ENCODE assay signal across 12 mouse cellular contexts in the genomic region with DNA sequence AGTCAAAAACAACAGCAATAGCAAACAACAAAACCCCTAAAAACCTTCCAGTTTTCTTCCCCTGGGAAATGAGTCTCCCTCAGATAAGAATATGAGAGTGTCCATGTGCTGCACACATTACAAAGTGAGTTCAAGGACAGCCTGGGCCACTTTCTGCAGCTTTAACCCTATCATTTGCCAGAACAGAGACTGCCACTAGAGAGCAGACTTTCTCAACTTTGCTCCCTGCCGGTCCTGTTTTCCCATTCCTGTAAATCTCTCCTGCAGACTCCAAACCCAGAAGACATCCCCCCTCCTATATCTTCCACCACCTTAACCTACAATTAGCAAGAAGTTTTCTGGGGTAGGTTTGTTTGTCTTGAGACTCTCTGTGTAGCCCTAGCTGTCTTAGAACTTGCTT. TPM values are rescaled to one million over a fixed set of nuclear protein-coding genes. Genes with fewer than 3 reads are reported as not detected.
DNase-seq lines count a peak whose midpoint lies in the region; ATAC-seq and TF ChIP-seq lines count a peak whose summit lies in the region.
"Had no signal": no experiment of that assay in that cellular context is flagged by ENCODE, and none has a peak within 500 bp of the region (broad histone marks: within the 10 kb centered on the region; RNA-seq: fewer than 3 reads in every experiment).

No protein-coding gene starts in this region.

- H3K36me3 ChIP-seq in forebrain, postnatal 0 days (ENCODE audit: insufficient read depth): no peaks in the 10 kb centered on the region
- H3K36me3 ChIP-seq in forebrain, embryonic 11.5 days (ENCODE audit: control insufficient read depth, insufficient read depth, low read length): no peaks in the 10 kb centered on the region; the same call in 1 of the 2 replicates
- no peaks in the 10 kb centered on the region; a peak in 1 of 4 replicates for H3K36me3 ChIP-seq in MEL (ENCODE audit: control insufficient read depth in 1 of 2, insufficient read depth in 2 of 2, low read length in 2 of 2)
- H3K36me3 ChIP-seq: limb, embryonic 12.5 days; neural tube, embryonic 13.5 days had no signal

- TF ChIP-seq CTCF in forebrain, postnatal 0 days (IDR thresholded peaks at IDR 0.05; ENCODE audit: low read depth): peak; percentile 61
- peak; percentile 50 for TF ChIP-seq CTCF in left cerebral cortex, adult 2 months (IDR thresholded peaks at IDR 0.05)
- peak in 2 of 3 experiments; percentile 43 to 59; a peak in 5 of 6 replicates for TF ChIP-seq CTCF in MEL (IDR thresholded peaks at IDR 0.05 in 2 of 3, conservative IDR thresholded peaks at IDR 0.05 in 1 of 3; ENCODE audit: control insufficient read depth in 1 of 3, insufficient read depth in 1 of 3, low read depth in 2 of 3, low read length in 3 of 3, poor library complexity in 1 of 3, severe bottlenecking in 1 of 3)
- peak; percentile 46 for TF ChIP-seq CTCF in cortical plate, adult 2 months (IDR thresholded peaks at IDR 0.05; ENCODE audit: extremely low read depth, insufficient read depth, low read length)

- no peaks in the 10 kb centered on the region for H3K27me3 ChIP-seq in forebrain, postnatal 0 days (ENCODE audit: insufficient read depth, low read length)
- no peaks in the 10 kb centered on the region for H3K27me3 ChIP-seq in forebrain, embryonic 11.5 days (ENCODE audit: control insufficient read depth, insufficient read depth, low read length)
- no peaks in the 10 kb centered on the region for H3K27me3 ChIP-seq in MEL (ENCODE audit: control insufficient read depth in 1 of 2, insufficient read depth in 2 of 2, low read length in 2 of 2)
- H3K27me3 ChIP-seq: limb, embryonic 12.5 days; neural tube, embryonic 13.5 days had no signal

- 0% methylated on average over 1 of the region's 1 CpGs for WGBS in forebrain, postnatal 0 days
- WGBS in forebrain, embryonic 11.5 days: 4% methylated on average over 1 of the region's 1 CpGs

- H3K4me3 ChIP-seq in forebrain, postnatal 0 days (ENCODE audit: low read depth, low read length): no peak overlapping the region
- H3K4me3 ChIP-seq in forebrain, embryonic 11.5 days (ENCODE audit: low read depth, low read length): no peak overlapping the region
- H3K4me3 ChIP-seq in left cerebral cortex, adult 2 months: no peak overlapping the region
- H3K4me3 ChIP-seq in MEL (ENCODE audit: control insufficient read depth in 1 of 2, insufficient read depth in 1 of 2, low read depth in 2 of 2, low read length in 2 of 2): no peak overlapping the region
- no peak overlapping the region for H3K4me3 ChIP-seq in cortical plate, adult 2 months (ENCODE audit: insufficient read depth, low read length)
- H3K4me3 ChIP-seq: limb, embryonic 12.5 days; neural tube, embryonic 13.5 days had no signal

- H3K27ac ChIP-seq in forebrain, postnatal 0 days (ENCODE audit: low read depth, low read length): no peak overlapping the region
- no peak overlapping the region for H3K27ac ChIP-seq in forebrain, embryonic 11.5 days (ENCODE audit: low read depth, low read length)
- H3K27ac ChIP-seq in left cerebral cortex, adult 2 months: no peak overlapping the region
- no peak overlapping the region for H3K27ac ChIP-seq in MEL (ENCODE audit: control insufficient read depth, low read depth, low read length)
- H3K27ac ChIP-seq in cortical plate, adult 2 months (ENCODE audit: insufficient read depth, low read length): no peak overlapping the region
- H3K27ac ChIP-seq: limb, embryonic 12.5 days; neural tube, embryonic 13.5 days had no signal

- no peaks in the 10 kb centered on the region for H3K9me3 ChIP-seq in forebrain, postnatal 0 days (ENCODE audit: low read length)
- no peaks in the 10 kb centered on the region for H3K9me3 ChIP-seq in forebrain, embryonic 11.5 days (ENCODE audit: control insufficient read depth, low read length)
- H3K9me3 ChIP-seq in MEL (replicated peaks; ENCODE audit: insufficient read depth, low read length): no peaks in the 10 kb centered on the region
- H3K9me3 ChIP-seq: neural tube, embryonic 13.5 days had no signal

- no peak overlapping the region for H3K4me2 ChIP-seq in forebrain, postnatal 0 days (ENCODE audit: low read depth)
- no peak overlapping the region for H3K4me2 ChIP-seq in forebrain, embryonic 11.5 days (ENCODE audit: low read depth, low read length, severe bottlenecking)
- H3K4me2 ChIP-seq: limb, embryonic 12.5 days; neural tube, embryonic 13.5 days had no signal

- TF ChIP-seq EP300 in MEL (IDR thresholded peaks at IDR 0.05; ENCODE audit: low read depth in 1 of 2, low read length in 2 of 2): no peak

- H3K9ac ChIP-seq in forebrain, postnatal 0 days: no peak overlapping the region
- H3K9ac ChIP-seq in forebrain, embryonic 11.5 days (ENCODE audit: low read length): no peak overlapping the region
- no peak overlapping the region for H3K9ac ChIP-seq in MEL (ENCODE audit: control insufficient read depth, low read depth, low read length, poor library complexity, severe bottlenecking)
- H3K9ac ChIP-seq: limb, embryonic 12.5 days; neural tube, embryonic 13.5 days had no signal

- H3K79me2 ChIP-seq in MEL (ENCODE audit: control insufficient read depth, insufficient read depth, low read length, poor library complexity): peaks cover 2% of the 10 kb centered on the region; the same call in 1 of the 2 replicates

- ATAC-seq in forebrain, postnatal 0 days: no peak
- no peak for ATAC-seq in forebrain, embryonic 11.5 days (replicated peaks; ENCODE audit: low FRiP score)
- ATAC-seq in granulocyte monocyte progenitor cell, adult 5-6 weeks (replicated peaks; ENCODE audit: poor library complexity, severe bottlenecking): no peak

- DNase-seq in forebrain, postnatal 0 days: peak; percentile 37
- DNase-seq in forebrain, embryonic 11.5 days (ENCODE audit: low spot score): no peak
- DNase-seq in left cerebral cortex, adult 2 months (ENCODE audit: extremely low spot score in 1 of 2, low spot score in 2 of 2): no peak
- DNase-seq in left cerebral cortex, adult 18-20 months (ENCODE audit: low spot score in 2 of 2): no peak
- peak; percentile 32 for DNase-seq in MEL (ENCODE audit: low read depth, low spot score)
- DNase-seq in cerebellum, postnatal 4 days (ENCODE audit: low spot score in 2 of 2): no peak
- DNase-seq: heart, postnatal 36 days had no signal

- intact Hi-C loops in left cerebral cortex, adult 2 months (cut with DNase I): no loop called here

- TF ChIP-seq POLR2A in MEL (IDR thresholded peaks at IDR 0.05; ENCODE audit: control insufficient read depth in 1 of 2, insufficient read depth in 1 of 2, low read depth in 1 of 2, low read length in 2 of 2, poor library complexity in 1 of 2): no peak
- no peak for TF ChIP-seq POLR2A in cortical plate, adult 2 months (IDR thresholded peaks at IDR 0.05; ENCODE audit: extremely low read depth, insufficient read depth, low read length)

- H3K4me1 ChIP-seq in forebrain, postnatal 0 days (ENCODE audit: insufficient read depth): no peaks in the 10 kb centered on the region
- no peaks in the 10 kb centered on the region for H3K4me1 ChIP-seq in forebrain, embryonic 11.5 days (replicated peaks; ENCODE audit: control insufficient read depth, insufficient read depth, low read length)
- H3K4me1 ChIP-seq in MEL (ENCODE audit: control insufficient read depth in 1 of 2, insufficient read depth in 2 of 2, low read length in 2 of 2): no peaks in the 10 kb centered on the region; a peak in 1 of 4 replicates
- H3K4me1 ChIP-seq in cortical plate, adult 2 months (ENCODE audit: control insufficient read depth, insufficient read depth, low read length): no peaks in the 10 kb centered on the region; the same call in 1 of the 2 replicates

- peak; percentile 44 for TF ChIP-seq RAD21 in MEL (IDR thresholded peaks at IDR 0.05; ENCODE audit: low read depth, low read length)

RNA-seq across cellular contexts. Expression of a gene that starts 5.5 kb away (rescaled TPM):
- 9.7 and 9.9 TPM in 2 replicates for total RNA-seq in forebrain, postnatal 0 days (2014; rRNA removed)
- 10.1 and 11.0 TPM in 2 replicates for polyA plus RNA-seq in forebrain, postnatal 0 days (2015; fragmentation: Nextera tagmentation; extraction: Ambion mirVana)
- 9.0 and 10.9 TPM in 2 replicates for polyA plus RNA-seq in forebrain, embryonic 11.5 days (2014; fragmentation: Nextera tagmentation; extraction: Ambion mirVana)
- 1 to 10 TPM; 7.8 to 9.3 TPM for total RNA-seq in left cerebral cortex, adult 2 months (2021)
- 1 to 10 TPM; 8.6 TPM for total RNA-seq in left cerebral cortex, adult 18-20 months (2021)
- 5.0 and 5.2 TPM in 2 replicates for total RNA-seq in MEL (2012; rRNA removed)
- polyA plus RNA-seq in MEL (2012; ENCODE audit: insufficient read depth in 1 of 2, insufficient read length in 2 of 2, low read depth in 1 of 2, low replicate concordance in 2 of 2, missing spikeins in 1 of 2): 1 to 10 TPM in 1 of 2 experiments, not detected in 1; 5.7 TPM
- polyA plus RNA-seq in cortical plate, adult 2 months (2012; rRNA removed): 5.7 and 7.3 TPM in 2 replicates
- 7.8 and 10.6 TPM in 2 replicates for total RNA-seq in granulocyte monocyte progenitor cell, adult 5-6 weeks (2014; fragmentation: Nextera tagmentation)
- total RNA-seq in granulocyte monocyte progenitor cell, adult 5-6 weeks (2017): 8.8 and 12.4 TPM in 2 replicates

RNA-seq across cellular contexts. Expression of a gene that starts 12.3 kb away (rescaled TPM):
- total RNA-seq in forebrain, postnatal 0 days (2014; rRNA removed): 14.2 and 18.0 TPM in 2 replicates
- polyA plus RNA-seq in forebrain, postnatal 0 days (2015; fragmentation: Nextera tagmentation; extraction: Ambion mirVana): 18.8 and 18.9 TPM in 2 replicates
- polyA plus RNA-seq in forebrain, embryonic 11.5 days (2014; fragmentation: Nextera tagmentation; extraction: Ambion mirVana): 49.8 and 56.6 TPM in 2 replicates
- 10 to 100 TPM; 13.5 to 17.1 TPM for total RNA-seq in left cerebral cortex, adult 2 months (2021)
- 10 to 100 TPM; 13.0 to 16.3 TPM for total RNA-seq in left cerebral cortex, adult 18-20 months (2021)
- total RNA-seq in MEL (2012; rRNA removed): 7.8 TPM in 2 replicates
- polyA plus RNA-seq in MEL (2012; ENCODE audit: insufficient read depth in 1 of 2, insufficient read length in 2 of 2, low read depth in 1 of 2, low replicate concordance in 2 of 2, missing spikeins in 1 of 2): 10 to 100 TPM in 1 of 2 experiments, not detected in 1; 12.1 TPM
- 13.3 and 15.8 TPM in 2 replicates for polyA plus RNA-seq in cortical plate, adult 2 months (2012; rRNA removed)
- total RNA-seq in granulocyte monocyte progenitor cell, adult 5-6 weeks (2014; fragmentation: Nextera tagmentation): 26.5 and 36.2 TPM in 2 replicates
- 50.9 and 52.5 TPM in 2 replicates for total RNA-seq in granulocyte monocyte progenitor cell, adult 5-6 weeks (2017)

RNA-seq across cellular contexts. Expression of a gene that starts 12.3 kb away (rescaled TPM):
- total RNA-seq in forebrain, postnatal 0 days (2014; rRNA removed): 47.6 and 55.9 TPM in 2 replicates
- 44.2 and 49.8 TPM in 2 replicates for polyA plus RNA-seq in forebrain, postnatal 0 days (2015; fragmentation: Nextera tagmentation; extraction: Ambion mirVana)
- 150 and 155 TPM in 2 replicates for polyA plus RNA-seq in forebrain, embryonic 11.5 days (2014; fragmentation: Nextera tagmentation; extraction: Ambion mirVana)
- 10 to 100 TPM; 43.8 to 45.2 TPM for total RNA-seq in left cerebral cortex, adult 2 months (2021)
- total RNA-seq in left cerebral cortex, adult 18-20 months (2021): 10 to 100 TPM; 42.4 to 43.2 TPM
- 52.6 and 59.6 TPM in 2 replicates for total RNA-seq in MEL (2012; rRNA removed)
- polyA plus RNA-seq in MEL (2012; ENCODE audit: insufficient read depth in 1 of 2, insufficient read length in 2 of 2, low read depth in 1 of 2, low replicate concordance in 2 of 2, missing spikeins in 1 of 2): 10 to 100 TPM in 1 of 2 experiments, not detected in 1; 94.7 TPM
- 54.3 and 55.3 TPM in 2 replicates for polyA plus RNA-seq in cortical plate, adult 2 months (2012; rRNA removed)
- 30.1 and 46.9 TPM in 2 replicates for total RNA-seq in granulocyte monocyte progenitor cell, adult 5-6 weeks (2014; fragmentation: Nextera tagmentation)
- 46.2 and 49.0 TPM in 2 replicates for total RNA-seq in granulocyte monocyte progenitor cell, adult 5-6 weeks (2017)

RNA-seq across cellular contexts. Expression of a gene that starts 26.1 kb away (rescaled TPM):
- total RNA-seq in forebrain, postnatal 0 days (2014; rRNA removed): not detected in 2 replicates
- polyA plus RNA-seq in forebrain, postnatal 0 days (2015; fragmentation: Nextera tagmentation; extraction: Ambion mirVana): not detected in 2 replicates
- not detected in 2 replicates for polyA plus RNA-seq in forebrain, embryonic 11.5 days (2014; fragmentation: Nextera tagmentation; extraction: Ambion mirVana)
- under 1 TPM in 1 of 2 experiments, not detected in 1; 0.14 TPM for total RNA-seq in left cerebral cortex, adult 2 months (2021)
- total RNA-seq in left cerebral cortex, adult 18-20 months (2021): under 1 TPM; 0.23 to 0.26 TPM
- not detected in 2 replicates for total RNA-seq in MEL (2012; rRNA removed)
- not detected for polyA plus RNA-seq in MEL (2012; ENCODE audit: insufficient read depth in 1 of 2, insufficient read length in 2 of 2, low read depth in 1 of 2, low replicate concordance in 2 of 2, missing spikeins in 1 of 2)
- polyA plus RNA-seq in cortical plate, adult 2 months (2012; rRNA removed): not detected in 2 replicates
- total RNA-seq in granulocyte monocyte progenitor cell, adult 5-6 weeks (2014; fragmentation: Nextera tagmentation): 2.3 and 4.3 TPM in 2 replicates
- 1.8 and 2.8 TPM in 2 replicates for total RNA-seq in granulocyte monocyte progenitor cell, adult 5-6 weeks (2017)
- polyA plus RNA-seq: G1E; limb, embryonic 12.5 days; neural tube, embryonic 13.5 days had no signal

RNA-seq across cellular contexts. Expression of a gene that starts 27.4 kb away (rescaled TPM):
- total RNA-seq in forebrain, postnatal 0 days (2014; rRNA removed): 57.9 and 62.4 TPM in 2 replicates
- 64.9 and 69.9 TPM in 2 replicates for polyA plus RNA-seq in forebrain, postnatal 0 days (2015; fragmentation: Nextera tagmentation; extraction: Ambion mirVana)
- polyA plus RNA-seq in forebrain, embryonic 11.5 days (2014; fragmentation: Nextera tagmentation; extraction: Ambion mirVana): 370 and 373 TPM in 2 replicates
- total RNA-seq in left cerebral cortex, adult 2 months (2021): 10 to 100 TPM; 16.0 to 18.9 TPM
- 10 to 100 TPM; 14.0 to 15.7 TPM for total RNA-seq in left cerebral cortex, adult 18-20 months (2021)
- 202 TPM in 2 replicates for total RNA-seq in MEL (2012; rRNA removed)
- polyA plus RNA-seq in MEL (2012; ENCODE audit: insufficient read depth in 1 of 2, insufficient read length in 2 of 2, low read depth in 1 of 2, low replicate concordance in 2 of 2, missing spikeins in 1 of 2): 100 to 1,000 TPM; 255 to 565 TPM
- polyA plus RNA-seq in cortical plate, adult 2 months (2012; rRNA removed): 17.1 and 19.7 TPM in 2 replicates
- 291 and 311 TPM in 2 replicates for total RNA-seq in granulocyte monocyte progenitor cell, adult 5-6 weeks (2014; fragmentation: Nextera tagmentation)
- 490 and 580 TPM in 2 replicates for total RNA-seq in granulocyte monocyte progenitor cell, adult 5-6 weeks (2017)

Comparison
In these comparisons a context has a peak if more than half of its experiments do, and no peak if none do; other contexts are left out.
1. DNase-seq: peak in forebrain, postnatal 0 days (single experiment) and MEL (single experiment); none in forebrain, embryonic 11.5 days (single experiment), left cerebral cortex, adult 2 months (0 of 2), left cerebral cortex, adult 18-20 months (0 of 2) and cerebellum, postnatal 4 days (0 of 2).
2. Peak in every context shown above with its lines, with median percentiles within 50 percentile points of each other: CTCF ChIP-seq.